Mouse (Mus musculus): ENCODE measurements around the gene Ugt1a8.
"Not testable (repeated sequence)": the region's sequence is repeated elsewhere in the genome, so short reads cannot be mapped to it uniquely, and the experiment has no call there.

The Ugt1a8 gene

DNA sequence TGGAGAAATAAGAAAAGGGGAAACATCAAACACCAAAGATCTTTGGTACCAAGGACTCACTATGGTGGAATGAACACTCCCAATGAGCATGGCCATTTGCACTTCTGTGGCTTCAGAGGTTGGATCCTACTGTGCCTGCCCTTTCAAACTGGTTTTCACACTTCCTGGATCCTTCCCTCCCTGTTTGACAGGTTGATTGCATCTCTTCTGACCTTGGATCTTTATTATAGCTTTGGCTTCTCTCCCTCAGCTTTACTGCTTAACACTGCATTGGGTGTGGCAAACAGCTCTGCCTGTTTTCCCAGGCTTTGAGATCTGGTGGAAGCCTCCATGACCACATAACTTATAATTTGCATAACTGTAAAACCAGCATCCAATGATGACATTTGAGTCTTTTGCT lies 132.7 kb downstream of the Ugt1a8 start:
- peak; percentile 19 for DNase-seq (ENCODE audit: extremely low spot score)

DNA sequence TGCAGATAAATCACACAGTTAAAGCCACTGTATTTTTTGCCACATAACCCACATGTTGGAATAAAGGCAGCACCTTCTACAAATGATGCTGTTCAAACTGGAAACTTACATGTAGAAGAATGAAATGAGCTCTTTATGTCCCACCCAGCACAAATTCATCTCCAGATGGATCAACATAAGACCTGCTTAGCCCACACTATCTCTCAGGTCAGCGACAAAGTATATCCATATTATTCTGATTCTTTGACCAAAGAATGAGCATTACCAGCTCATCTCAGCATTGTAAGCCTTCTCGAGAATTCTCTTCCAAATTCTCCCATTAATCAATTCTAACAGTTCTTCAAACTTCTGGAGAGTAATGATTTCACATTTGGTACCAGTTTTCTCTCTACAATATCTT lies 134.6 kb downstream of the Ugt1a8 start:
- no peak for DNase-seq (ENCODE audit: extremely low spot score)

DNA sequence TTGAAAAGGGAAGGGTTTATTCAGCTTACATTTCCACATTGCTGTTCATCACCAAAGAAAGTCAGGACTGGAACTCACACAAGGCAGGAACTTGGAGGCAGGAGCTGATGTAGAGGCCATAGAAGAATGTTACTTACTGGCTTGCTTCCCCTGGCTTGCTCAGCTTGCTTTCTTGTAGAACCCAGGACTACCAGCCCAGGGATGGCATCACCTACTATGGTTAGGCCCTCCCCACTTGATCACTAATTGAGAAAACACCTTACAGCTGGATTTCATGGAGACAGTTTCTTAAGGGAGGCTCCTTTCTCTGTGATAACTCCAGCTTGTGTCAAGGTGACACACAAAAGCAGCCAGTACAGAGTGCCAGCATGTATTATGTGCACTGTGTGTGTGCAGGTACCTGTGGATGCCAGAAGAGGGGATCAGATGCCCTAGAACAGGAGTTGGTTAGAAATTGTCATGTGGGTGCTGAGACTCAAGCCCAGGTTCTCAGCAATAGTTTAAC lies 135.4 kb downstream of the Ugt1a8 start:
- DNase-seq (ENCODE audit: extremely low spot score) = not testable (repeated sequence)

DNA sequence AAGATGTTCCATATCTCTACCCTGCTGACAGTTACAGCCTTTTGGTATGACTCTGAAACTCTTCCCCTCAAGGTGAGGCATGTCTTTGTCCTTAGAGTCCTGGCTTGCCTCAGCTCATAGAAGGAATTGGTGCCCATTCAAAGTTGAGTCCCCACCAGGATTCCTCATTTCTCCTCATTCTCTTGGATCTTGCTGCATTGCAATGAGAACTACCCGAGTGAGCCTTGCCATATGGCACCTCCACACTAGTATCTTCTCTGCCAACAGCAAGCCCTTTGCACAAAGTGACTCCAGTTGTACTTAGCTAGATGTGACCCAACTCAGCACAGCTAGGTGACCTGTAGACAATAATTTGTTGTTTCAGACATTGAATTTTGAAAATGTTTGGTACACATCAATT lies 136.0 kb downstream of the Ugt1a8 start:
- no peak for DNase-seq (ENCODE audit: extremely low spot score)

DNA sequence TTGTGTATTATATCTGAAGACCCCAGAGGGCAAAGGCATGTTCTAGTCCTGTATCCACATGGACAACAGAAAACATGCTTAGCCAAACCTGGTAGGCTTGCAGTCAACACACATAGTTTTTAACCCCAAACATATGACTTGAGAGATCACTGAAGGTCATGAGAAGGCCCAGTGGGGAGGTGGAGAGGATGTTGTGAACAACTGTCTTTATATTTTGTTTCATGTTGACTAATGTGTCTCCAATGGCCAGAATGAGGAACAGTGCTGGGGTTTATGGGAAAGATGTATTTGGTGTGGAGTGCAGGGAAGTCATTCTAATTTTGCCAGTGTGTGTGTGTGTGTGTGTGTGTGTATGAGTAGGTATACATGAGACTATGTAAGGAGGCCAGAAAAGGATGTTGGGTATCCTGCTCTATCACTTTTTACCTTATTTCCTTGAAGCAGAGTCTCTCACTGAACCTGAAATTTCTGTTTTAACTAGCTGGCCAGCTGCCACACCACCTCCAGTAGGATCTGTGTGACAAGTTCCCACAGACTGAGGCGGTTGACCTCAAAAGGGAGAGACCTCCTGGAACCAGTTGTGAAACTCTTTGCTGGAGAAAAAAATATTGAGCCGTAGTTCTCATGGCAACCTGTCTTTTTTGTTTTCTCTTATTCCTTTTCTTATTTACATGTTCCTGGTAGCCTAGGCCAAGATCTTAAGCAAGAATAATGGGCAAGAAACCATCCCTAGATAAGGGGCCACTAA lies 136.6 kb downstream of the Ugt1a8 start:
- DNase-seq (ENCODE audit: extremely low spot score) = no peak

DNA sequence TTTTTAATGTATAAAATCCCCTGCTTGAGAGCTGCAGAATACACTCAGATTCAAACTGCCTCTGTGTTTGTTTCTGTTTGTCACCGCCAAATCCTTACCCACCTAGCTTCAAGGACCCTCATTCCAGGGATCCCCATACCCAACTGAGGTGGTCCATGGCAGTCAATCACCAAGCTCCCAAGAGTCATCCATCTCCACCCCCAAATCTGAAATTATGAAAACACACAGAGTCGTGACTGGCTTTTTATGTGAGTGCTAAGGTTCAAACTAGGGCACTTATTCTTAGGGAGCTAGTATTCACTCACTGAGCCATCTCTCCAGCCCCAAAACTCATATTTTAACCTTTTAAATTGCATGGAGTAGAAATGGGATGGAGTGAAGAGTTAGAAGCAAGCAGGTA lies 137.7 kb downstream of the Ugt1a8 start:
- not testable (repeated sequence) for DNase-seq (ENCODE audit: extremely low spot score)

DNA sequence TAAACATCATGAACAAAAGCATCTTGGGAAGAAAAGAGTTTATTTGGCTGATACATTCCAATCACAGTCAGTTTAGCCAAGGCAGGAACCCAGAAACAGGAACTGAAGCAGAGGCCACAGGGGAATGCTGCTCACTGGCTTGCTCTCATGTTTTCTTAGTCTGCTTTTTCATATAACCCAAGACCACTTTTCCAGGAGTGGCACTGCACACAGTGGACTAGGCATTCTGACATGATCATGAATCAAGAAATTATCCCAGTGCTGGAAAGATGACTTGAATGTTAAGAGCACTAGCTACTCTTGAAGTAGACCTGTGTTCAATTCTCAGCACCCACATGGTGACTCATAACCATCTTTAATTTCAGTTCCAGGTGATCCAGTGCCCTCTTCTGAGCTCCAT lies 138.1 kb downstream of the Ugt1a8 start:
- no peak for DNase-seq (ENCODE audit: extremely low spot score)

DNA sequence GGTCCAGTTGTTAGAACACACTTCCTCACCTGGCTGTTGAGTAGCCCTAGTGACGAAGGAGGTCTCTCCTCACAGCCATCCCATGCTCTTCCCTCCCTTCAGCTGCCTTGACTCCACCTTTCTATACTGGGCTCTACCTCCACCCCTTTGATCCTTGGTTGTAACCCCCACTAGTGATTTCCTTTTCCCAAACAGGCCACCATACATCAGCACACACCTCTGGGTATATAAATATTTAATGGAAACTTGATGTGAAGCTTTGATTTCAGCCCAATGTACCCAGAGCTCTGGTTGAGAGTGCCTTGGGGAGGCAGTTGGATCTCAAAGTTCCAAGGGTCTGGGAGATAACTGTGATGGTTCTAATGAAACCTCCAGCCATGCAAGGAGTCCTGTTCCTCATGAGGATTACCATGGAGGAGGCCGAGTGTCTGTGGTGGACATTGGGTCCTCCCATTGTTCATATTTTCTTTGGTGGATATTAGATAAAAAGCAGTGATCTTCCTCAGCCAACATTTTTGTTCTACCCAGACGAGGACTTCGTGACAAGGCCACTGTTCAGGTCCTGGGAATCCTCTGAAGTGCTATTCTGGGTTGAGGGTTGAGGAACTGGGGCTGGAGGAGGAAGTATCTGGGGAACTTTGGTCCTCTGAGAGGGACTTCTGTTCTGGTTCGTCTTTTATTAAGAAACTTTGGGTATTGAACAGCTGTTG lies 139.2 kb downstream of the Ugt1a8 start, which contains the start of gene Mroh2a:
TSS of gene Mroh2a (plus strand) at position 317 of the 710 bp plus-strand sequence.
- no peak for DNase-seq (ENCODE audit: extremely low spot score)

DNA sequence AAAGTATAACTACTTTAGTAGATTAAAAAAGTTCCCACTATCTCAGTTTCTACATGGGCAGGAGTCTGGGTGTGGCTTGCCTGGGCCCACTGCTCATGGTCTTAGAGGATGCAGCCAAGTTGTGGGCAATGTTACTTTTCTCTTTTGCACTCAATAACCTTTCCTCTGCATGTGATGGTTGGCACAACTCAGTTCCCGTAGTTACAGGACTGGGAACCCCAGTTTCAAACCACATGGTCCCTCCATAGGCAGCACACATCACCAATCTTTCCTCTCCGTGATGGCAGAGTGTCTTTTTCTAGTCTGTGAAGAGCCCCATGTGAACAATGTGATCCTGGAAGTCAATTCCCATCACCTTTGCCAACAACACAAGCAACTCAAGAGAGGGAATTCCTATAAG lies 139.9 kb downstream of the Ugt1a8 start:
- no peak for DNase-seq (ENCODE audit: extremely low spot score)

DNA sequence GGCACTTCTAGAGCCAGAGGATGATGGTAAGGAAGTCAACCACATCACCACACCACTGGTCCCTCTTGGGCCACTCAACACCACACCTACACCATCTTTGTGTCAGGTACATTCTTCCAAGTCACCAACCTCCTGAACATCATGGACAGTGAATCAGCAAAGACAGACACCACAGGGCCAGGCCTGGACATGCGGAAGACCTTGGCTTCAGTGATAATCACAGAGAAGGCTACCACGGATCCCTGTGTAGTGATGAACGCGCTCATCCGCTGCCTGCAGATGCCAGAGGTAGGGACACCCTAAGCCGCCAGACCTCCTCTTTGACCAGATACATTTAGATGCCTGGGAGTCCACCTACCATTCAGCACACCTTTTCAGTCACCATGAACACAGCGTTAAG lies 140.5 kb downstream of the Ugt1a8 start:
- DNase-seq (ENCODE audit: extremely low spot score) = no peak

DNA sequence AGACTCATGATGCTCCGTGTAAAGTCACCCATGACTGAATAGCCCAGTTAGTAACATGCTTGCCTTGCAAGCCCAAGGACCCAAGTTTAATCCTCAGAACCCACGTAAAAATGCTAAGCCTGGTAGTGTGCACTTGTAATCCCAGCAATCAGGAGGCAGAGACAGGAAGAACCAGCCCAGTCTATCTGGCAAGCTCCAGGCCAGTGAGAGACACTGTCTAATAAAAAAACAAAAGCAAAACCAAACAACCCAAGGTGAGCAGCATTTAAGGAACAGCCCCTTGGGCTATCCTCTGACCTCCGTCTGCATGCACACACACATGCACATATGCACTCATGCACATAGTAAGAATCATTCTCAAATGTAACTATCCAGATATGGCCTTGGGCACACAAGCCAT lies 142.0 kb downstream of the Ugt1a8 start:
- DNase-seq (ENCODE audit: extremely low spot score) = no peak

DNA sequence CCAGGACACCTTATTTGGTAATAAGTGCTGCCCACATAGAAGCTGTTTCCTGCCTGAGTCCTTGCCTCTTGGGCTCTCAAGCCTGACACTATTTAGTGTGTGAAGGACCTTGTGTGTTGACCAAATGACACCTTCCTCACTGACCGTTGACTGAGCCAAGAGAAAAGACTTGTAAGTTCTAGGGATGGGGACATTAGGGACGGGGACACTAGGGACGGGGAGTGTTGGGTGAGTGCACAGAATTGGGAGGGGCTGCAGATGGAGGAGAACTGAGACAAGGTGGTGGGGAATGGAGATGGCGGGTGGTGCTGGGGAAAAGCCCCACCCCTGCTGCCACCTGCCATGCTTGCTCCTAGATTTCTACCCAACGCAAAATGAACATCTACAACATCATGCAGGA lies 142.4 kb downstream of the Ugt1a8 start:
- DNase-seq (ENCODE audit: extremely low spot score) = no peak

DNA sequence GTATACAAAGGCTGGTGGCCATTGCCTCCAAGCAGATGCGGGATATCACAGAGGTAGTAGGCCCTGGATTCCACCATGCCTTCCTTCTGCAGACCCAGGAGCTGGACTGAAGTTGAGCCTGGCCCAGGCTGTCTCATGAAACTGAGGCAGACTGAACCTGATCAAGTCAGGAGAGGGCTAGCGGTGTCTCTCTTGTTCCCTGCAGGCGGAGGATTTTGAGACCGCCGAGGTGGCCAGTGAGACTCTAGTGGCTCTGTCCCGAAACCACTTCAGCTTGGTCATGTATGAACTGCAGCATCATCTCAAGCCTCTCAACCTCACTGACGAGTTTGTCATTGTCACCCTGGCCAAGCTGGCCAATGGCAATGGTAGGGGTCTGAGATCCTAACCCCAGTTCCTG lies 142.8 kb downstream of the Ugt1a8 start:
- no peak for DNase-seq (ENCODE audit: extremely low spot score)

DNA sequence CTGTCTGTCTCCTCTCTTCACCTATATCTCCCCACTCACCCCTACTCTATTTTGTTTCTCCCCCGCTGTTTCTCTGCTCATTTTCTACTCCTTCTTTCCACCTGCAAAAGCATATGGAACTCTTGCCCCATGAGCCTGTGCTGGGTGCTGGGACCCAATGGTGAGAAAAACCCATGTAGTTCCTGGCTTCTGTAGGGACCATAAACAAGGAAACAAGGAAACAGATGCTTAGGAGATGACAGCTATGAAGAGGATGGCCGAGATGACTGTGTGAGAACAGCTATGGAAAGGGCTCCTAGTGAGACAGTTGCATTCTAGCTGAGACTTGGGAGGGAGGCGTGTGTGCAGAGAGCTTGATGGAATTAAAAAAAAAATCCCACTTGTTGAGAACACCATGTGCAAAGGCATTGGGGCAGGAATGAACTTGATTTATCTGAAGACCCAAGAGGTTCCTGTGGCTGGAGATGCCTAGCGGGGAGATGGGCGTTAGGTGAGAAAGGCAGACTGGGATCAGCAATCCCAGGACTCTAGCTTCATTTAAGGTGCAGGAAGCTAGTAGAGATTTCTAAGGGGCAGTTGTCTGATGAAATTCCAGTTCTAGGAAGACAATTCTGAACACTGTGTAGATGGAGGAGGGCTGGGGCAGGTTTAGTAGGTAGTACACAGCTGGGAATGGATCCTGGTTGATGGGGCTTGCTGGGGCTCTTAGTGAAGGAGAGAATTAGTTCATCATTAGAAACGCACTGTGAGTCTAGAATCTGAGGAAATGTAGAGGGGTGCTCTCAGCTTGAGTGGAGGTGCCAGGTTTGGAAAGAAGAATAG lies 143.6 kb downstream of the Ugt1a8 start:
- no peak for DNase-seq (ENCODE audit: extremely low spot score)

DNA sequence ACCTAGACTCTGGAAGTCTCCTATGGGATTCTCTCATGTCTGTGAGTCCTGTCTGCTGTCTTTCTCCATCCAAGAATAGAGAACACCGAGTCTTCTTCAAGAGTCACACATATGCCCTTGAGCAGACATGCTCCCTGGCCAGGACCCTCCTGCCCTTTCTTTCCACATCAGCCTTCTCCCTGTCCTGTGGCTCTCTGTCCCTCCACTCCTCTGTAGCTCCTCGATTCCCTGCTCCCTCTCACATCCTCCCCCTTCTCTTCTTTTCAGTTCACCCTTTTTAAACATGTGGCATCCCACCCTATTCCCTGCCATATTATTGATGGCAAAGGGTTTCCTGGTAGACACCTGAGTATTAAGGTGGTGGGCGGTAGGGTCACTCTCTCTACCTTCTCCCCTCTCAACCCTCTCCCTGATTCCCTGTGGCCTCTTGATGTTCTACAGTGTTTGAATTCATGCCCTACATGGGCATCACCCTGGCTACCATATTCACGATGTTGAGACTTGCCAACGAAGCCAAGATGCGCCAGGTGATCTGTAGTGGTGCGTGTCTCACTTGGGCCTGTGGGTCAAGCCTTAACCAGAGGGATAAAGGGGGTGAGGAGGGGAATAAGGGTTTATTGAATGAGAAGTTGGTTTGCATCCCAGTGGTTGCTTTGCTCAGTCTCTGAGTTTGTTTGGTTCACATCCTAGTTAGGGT lies 144.3 kb downstream of the Ugt1a8 start:
- no peak for DNase-seq (ENCODE audit: extremely low spot score)

DNA sequence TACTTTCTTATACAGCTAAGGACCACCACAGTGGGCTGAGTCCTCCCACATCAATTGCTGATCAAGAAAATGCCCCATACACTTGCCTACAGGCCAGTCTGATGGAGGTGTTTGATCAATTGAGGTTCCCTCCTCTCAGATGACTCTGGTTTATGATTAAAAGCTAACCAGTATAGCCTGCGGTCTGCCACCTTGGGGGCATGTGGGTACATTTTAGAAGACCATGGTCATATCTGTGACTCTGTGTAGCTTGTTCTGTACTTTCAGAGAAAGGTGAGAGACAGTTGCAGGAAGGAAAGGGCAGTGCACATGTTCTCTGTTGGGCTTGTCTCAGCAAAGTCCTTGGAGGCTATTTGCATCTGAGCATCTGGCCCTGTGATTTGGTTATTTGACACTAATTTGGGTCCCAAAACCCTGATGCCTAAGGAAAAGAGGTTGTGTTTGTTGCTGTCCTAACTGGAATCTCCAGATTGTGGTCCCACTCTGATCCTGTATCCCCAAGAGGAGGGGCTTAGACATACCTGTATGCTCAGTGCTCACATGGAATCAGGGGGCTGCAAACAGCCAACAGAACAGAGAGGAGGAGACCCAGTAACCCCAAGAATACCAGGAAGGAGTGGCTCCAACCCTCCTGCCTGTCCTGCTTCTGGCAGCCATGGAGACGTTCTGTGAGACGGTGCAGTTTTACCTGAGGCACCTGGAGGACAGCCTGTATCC lies 145.2 kb downstream of the Ugt1a8 start:
- no peak for DNase-seq (ENCODE audit: extremely low spot score)

DNA sequence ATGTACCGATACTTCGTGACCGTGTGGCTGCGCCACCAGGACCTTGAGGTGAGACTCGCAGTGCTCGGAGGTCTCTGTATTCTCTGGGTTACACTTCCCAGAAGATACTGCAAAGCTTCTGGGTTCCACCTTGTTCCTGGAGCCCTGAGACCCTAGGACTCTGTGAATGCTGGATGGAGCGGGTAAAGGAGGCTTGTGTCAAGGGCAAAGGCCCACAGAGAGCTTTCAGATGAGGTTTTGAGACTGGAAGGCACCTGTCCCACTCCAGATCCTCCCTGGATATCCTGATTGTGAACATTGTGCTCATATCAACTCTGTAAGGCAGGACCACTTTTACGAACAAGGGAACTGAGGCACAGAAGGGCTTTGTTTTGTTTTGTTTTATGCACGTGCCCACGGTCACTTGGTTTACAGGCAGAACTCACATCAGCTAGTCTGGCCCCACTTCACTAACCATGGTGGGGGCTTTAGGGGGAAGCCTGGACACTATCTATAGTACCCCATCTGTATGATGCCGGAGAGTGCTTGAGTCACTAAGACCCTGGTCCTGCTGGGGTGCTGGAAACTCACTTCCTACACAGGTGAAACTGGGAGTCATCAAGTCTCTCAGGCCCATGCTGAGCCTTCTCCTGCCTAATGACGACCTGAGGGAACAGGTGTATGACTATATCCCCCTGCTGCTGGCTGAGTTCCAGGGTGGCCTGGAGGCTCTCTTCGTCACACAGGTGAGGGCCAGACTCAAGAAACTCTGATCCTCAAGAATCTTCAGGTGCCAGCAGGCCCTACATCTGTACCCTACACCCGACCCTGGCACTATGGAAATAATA lies 146.0 kb downstream of the Ugt1a8 start:
- no peak for DNase-seq (ENCODE audit: extremely low spot score)

DNA sequence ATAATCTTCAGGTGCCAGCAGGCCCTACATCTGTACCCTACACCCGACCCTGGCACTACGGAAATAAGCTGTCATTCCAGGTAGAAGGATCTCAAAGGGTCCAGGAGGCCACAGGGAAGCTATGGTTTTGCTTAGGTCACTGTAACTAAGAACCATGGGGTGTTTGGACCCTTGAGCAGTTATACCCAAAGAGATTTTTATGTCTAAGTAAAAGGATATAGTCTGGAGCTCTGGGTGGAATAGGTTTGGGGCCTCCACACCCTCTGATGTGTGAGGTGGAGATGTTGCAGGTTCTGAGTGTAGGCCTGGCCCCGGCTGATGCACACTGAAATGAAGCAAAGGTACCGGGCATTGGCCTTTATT lies 146.6 kb downstream of the Ugt1a8 start:
- DNase-seq (ENCODE audit: extremely low spot score) = no peak

DNA sequence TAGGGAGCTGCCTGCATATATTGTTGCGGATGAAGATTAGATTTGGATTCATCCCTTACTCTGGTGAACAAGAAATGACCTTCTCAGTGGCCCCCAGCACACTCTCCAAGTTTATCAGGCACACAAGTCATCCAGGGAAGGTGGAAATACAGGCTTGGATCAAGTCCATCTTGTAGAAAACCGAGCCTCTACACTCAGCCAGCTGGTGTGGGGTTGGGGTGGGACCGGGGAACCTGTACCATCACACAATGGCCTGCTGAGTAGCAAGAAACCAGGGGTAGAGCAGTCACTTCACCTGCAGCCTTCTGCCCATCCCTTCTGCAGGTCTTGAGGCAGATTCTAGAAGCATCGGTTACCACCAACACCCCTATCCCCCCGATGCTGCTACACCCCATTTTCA lies 147.0 kb downstream of the Ugt1a8 start:
- DNase-seq (ENCODE audit: extremely low spot score) = no peak

Measured in embryo, embryonic 9.5 days (tissue).